In genomic region chr9:109931257-109932171, GRCm38 (mm10) we compare ENCODE assay signal across 8 mouse cellular contexts. TPM values are rescaled to one million over a fixed set of nuclear protein-coding genes. Genes with fewer than 3 reads are reported as not detected.
DNase-seq lines count a peak whose midpoint lies in the region; ATAC-seq and TF ChIP-seq lines count a peak whose summit lies in the region.

Gene Map4 (plus strand): TSS chr9:109931460.

- no peaks in the 10 kb centered on the region for H3K27me3 ChIP-seq in embryonic facial prominence, embryonic 15.5 days
- H3K27me3 ChIP-seq in kidney, embryonic 14.5 days (ENCODE audit: control insufficient read depth, insufficient read depth, low read length): no peaks in the 10 kb centered on the region
- no peaks in the 10 kb centered on the region for H3K27me3 ChIP-seq in limb, embryonic 15.5 days

- peaks cover 1% of the 10 kb centered on the region; the same call in 1 of the 2 replicates for H3K4me1 ChIP-seq in bone marrow, adult 2 months (ENCODE audit: control insufficient read depth, insufficient read depth, low read length)
- peaks cover 9% of the 10 kb centered on the region for H3K4me1 ChIP-seq in embryonic facial prominence, embryonic 15.5 days
- peaks cover 8% of the 10 kb centered on the region; the same call in 1 of the 2 replicates for H3K4me1 ChIP-seq in kidney, embryonic 14.5 days (ENCODE audit: control insufficient read depth, insufficient read depth, low read length)
- peaks cover 11% of the 10 kb centered on the region for H3K4me1 ChIP-seq in limb, embryonic 15.5 days

- ATAC-seq in embryonic facial prominence, embryonic 15.5 days (ENCODE audit: insufficient number of reproducible peaks, low FRiP score, low TSS enrichment, low read depth): peak; percentile 99
- ATAC-seq in kidney, embryonic 14.5 days (ENCODE audit: low FRiP score, low TSS enrichment): peak; percentile 98
- ATAC-seq in limb, embryonic 15.5 days (ENCODE audit: insufficient number of reproducible peaks, low FRiP score, low TSS enrichment, low read depth): peak; percentile 97

- peak within 1 kb of the TSS; percentile 98 for H3K27ac ChIP-seq in bone marrow, adult 2 months (ENCODE audit: control insufficient read depth, insufficient read depth, low read depth, low read length, poor library complexity)
- peak within 1 kb of the TSS; percentile 97 for H3K27ac ChIP-seq in embryonic facial prominence, embryonic 15.5 days (replicated peaks)
- peak within 1 kb of the TSS; percentile 83 for H3K27ac ChIP-seq in kidney, embryonic 14.5 days (ENCODE audit: low read depth, low read length)
- H3K27ac ChIP-seq in limb, embryonic 15.5 days: peak within 1 kb of the TSS; percentile 96

- TF ChIP-seq POLR2A in bone marrow, adult 2 months (IDR thresholded peaks at IDR 0.05; ENCODE audit: borderline replicate concordance, control insufficient read depth, low read depth, low read length): peak; percentile 50; the same call in 1 of the 2 replicates

- DNase-seq in 416B (ENCODE audit: low read depth): peak; percentile 97
- DNase-seq in heart, adult 9 months (ENCODE audit: low spot score in 2 of 2): peak; percentile 98
- peak; percentile 91 to 94 for DNase-seq in monocyte, adult 2 months (ENCODE audit: low read depth in 1 of 2, low spot score in 2 of 2)
- DNase-seq in spleen, postnatal 36 days (ENCODE audit: low spot score in 2 of 2): peak; percentile 97 to 98

- H3K4me2 ChIP-seq in embryonic facial prominence, embryonic 15.5 days (replicated peaks): peak within 1 kb of the TSS; percentile 75
- H3K4me2 ChIP-seq in kidney, embryonic 14.5 days (replicated peaks; ENCODE audit: low read depth, low read length): peak within 1 kb of the TSS; percentile 62
- peak within 1 kb of the TSS; percentile 71 for H3K4me2 ChIP-seq in limb, embryonic 15.5 days

- no peak for TF ChIP-seq CTCF in bone marrow, adult 2 months (IDR thresholded peaks at IDR 0.05; ENCODE audit: control insufficient read depth, insufficient read depth, low read length)

- peak within 1 kb of the TSS; percentile 94 for H3K4me3 ChIP-seq in bone marrow, adult 2 months (replicated peaks; ENCODE audit: control insufficient read depth, low read depth, low read length)
- H3K4me3 ChIP-seq in embryonic facial prominence, embryonic 15.5 days (replicated peaks): peak within 1 kb of the TSS; percentile 86
- peak within 1 kb of the TSS; percentile 56 for H3K4me3 ChIP-seq in kidney, embryonic 14.5 days (ENCODE audit: low read length)
- H3K4me3 ChIP-seq in limb, embryonic 15.5 days: peak within 1 kb of the TSS; percentile 83

- H3K9me3 ChIP-seq in embryonic facial prominence, embryonic 15.5 days (replicated peaks): no peaks in the 10 kb centered on the region
- no peaks in the 10 kb centered on the region for H3K9me3 ChIP-seq in kidney, embryonic 14.5 days (ENCODE audit: control insufficient read depth, low read length)
- H3K9me3 ChIP-seq in limb, embryonic 15.5 days: no peaks in the 10 kb centered on the region

- H3K9ac ChIP-seq in embryonic facial prominence, embryonic 15.5 days: peak within 1 kb of the TSS; percentile 87
- peak within 1 kb of the TSS; percentile 65 for H3K9ac ChIP-seq in kidney, embryonic 14.5 days (ENCODE audit: low read depth, low read length)
- peak within 1 kb of the TSS; percentile 87 for H3K9ac ChIP-seq in limb, embryonic 15.5 days

- H3K36me3 ChIP-seq in embryonic facial prominence, embryonic 15.5 days: no peaks in the 10 kb centered on the region
- H3K36me3 ChIP-seq in kidney, embryonic 14.5 days (ENCODE audit: control insufficient read depth, insufficient read depth, low read length): no peaks in the 10 kb centered on the region
- H3K36me3 ChIP-seq in limb, embryonic 15.5 days: no peaks in the 10 kb centered on the region

- WGBS in bone marrow, adult 2 months: under 1% methylated on average over 94 of the region's 94 CpGs
- 2% methylated on average over 94 of the region's 94 CpGs for WGBS in embryonic facial prominence, embryonic 15.5 days
- WGBS in kidney, embryonic 14.5 days: under 1% methylated on average over 84 of the region's 94 CpGs
- WGBS in limb, embryonic 15.5 days: under 1% methylated on average over 91 of the region's 94 CpGs

RNA-seq across cellular contexts. Expression of gene Map4, which starts in this region (rescaled TPM):
- 12.9 and 33.6 TPM in 2 replicates for polyA plus RNA-seq in bone marrow, adult 2 months (2011; ENCODE audit: insufficient read depth, insufficient read length, low replicate concordance, missing spikeins)
- polyA plus RNA-seq in embryonic facial prominence, embryonic 15.5 days (2015; fragmentation: Nextera tagmentation; extraction: Ambion mirVana): 80.1 and 82.4 TPM in 2 replicates
- polyA plus RNA-seq in kidney, embryonic 14.5 days (2014; fragmentation: Nextera tagmentation; extraction: Ambion mirVana): 35.1 and 54.6 TPM in 2 replicates
- 67.1 and 80.0 TPM in 2 replicates for polyA plus RNA-seq in limb, embryonic 15.5 days (2015; fragmentation: Nextera tagmentation; extraction: Ambion mirVana)

Comparison
In these comparisons a context has a peak if more than half of its experiments do, and no peak if none do; other contexts are left out.
1. Peak in every context shown above with its lines: DNase-seq, ATAC-seq, H3K4me3 ChIP-seq and H3K27ac ChIP-seq.